Mouse (Mus musculus) midbrain, embryonic 13.5 days (tissue): ENCODE measurements at regions not wholly inside any gene's neighbourhood (a gene's known extent, or its start where the extent isn't known, plus 50 kb on each side); places are given as distances from the start of the nearest gene placed in this dataset.

Experiments
- ATAC-seq: fragments of 200-750 bp; cut with Nextera tagmentation; 2 replicates; pipeline ENCODE4 v1.8.0; 2017; ENCODE audit warnings: mild to moderate bottlenecking, moderate TSS enrichment, moderate library complexity
- H3K27ac ChIP-seq: fragments of 300-500 bp; sonication (generic); 2 replicates; pipeline ENCODE4 v1.5.1; 2015; ENCODE audit warnings: inconsistent platforms, mild to moderate bottlenecking, moderate library complexity
- H3K27me3 ChIP-seq: fragments of 300-500 bp; sonication (generic); 2 replicates; pipeline ENCODE4 v1.6.1; 2015; ENCODE audit warnings: mild to moderate bottlenecking, inconsistent platforms
- H3K36me3 ChIP-seq: fragments of 300-500 bp; sonication (generic); 2 replicates; pipeline ENCODE4 v1.6.1; 2015; ENCODE audit warnings: mild to moderate bottlenecking, inconsistent platforms
- H3K4me1 ChIP-seq: fragments of 300-500 bp; sonication (generic); replicated peaks from 2 replicates; pipeline ENCODE4 v1.6.1; 2015; ENCODE audit warnings: inconsistent platforms
- H3K4me2 ChIP-seq: fragments of 300-500 bp; sonication (generic); replicated peaks from 2 replicates; pipeline ENCODE4 v1.6.1; 2015; ENCODE audit warnings: moderate library complexity, mild to moderate bottlenecking, inconsistent platforms
- H3K4me3 ChIP-seq: fragments of 300-500 bp; sonication (generic); replicated peaks from 2 replicates; pipeline ENCODE4 v1.5.1; 2015; ENCODE audit warnings: mild to moderate bottlenecking, inconsistent platforms
- H3K9ac ChIP-seq: fragments of 300-500 bp; sonication (generic); replicated peaks from 2 replicates; pipeline ENCODE4 v1.6.1; 2015; ENCODE audit warnings: mild to moderate bottlenecking, inconsistent platforms
- H3K9me3 ChIP-seq: fragments of 300-500 bp; sonication (generic); 2 replicates; pipeline ENCODE4 v1.6.1; 2016; ENCODE audit warnings: mild to moderate bottlenecking, inconsistent platforms
- whole genome bisulfite sequencing: fragments of 180-500 bp; shearing (Covaris S2); methylation state at CpG from one replicate; pipeline ENCODE4 v1.1.7; 2015; 5-methylcytosine and 5-hydroxymethylcytosine counted together

DNA sequence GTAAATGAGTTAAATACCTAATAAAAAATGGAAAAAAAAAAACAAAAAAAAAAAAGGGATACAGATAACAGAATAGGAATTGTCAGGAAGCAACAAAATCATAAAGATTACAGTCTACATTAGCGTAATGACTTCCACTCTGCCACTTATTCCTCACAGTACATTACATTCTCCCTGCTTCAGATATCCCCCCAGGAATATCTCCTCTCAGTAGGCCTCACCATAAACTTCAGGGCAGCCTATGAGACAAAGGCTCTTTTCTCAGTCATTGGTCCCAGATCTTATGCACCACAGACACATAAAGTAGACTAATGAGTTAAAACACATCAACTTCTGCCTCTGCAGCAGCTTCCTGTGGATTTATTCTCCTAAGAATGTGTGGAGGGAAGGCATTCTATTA, 1680.2 kb downstream of the Kcnt2 start:
- ATAC-seq: no peak
- no peaks in the 10 kb centered on the region for H3K36me3 ChIP-seq
- no peak overlapping the region for H3K27ac ChIP-seq
- H3K4me3 ChIP-seq: no peak overlapping the region
- no peak overlapping the region for H3K9ac ChIP-seq
- no peaks in the 10 kb centered on the region for H3K9me3 ChIP-seq
- H3K4me2 ChIP-seq: no peak overlapping the region
- H3K4me1 ChIP-seq: no peaks in the 10 kb centered on the region
- no peaks in the 10 kb centered on the region for H3K27me3 ChIP-seq
- WGBS: 100% methylated on average over 1 of the region's 1 CpGs

DNA sequence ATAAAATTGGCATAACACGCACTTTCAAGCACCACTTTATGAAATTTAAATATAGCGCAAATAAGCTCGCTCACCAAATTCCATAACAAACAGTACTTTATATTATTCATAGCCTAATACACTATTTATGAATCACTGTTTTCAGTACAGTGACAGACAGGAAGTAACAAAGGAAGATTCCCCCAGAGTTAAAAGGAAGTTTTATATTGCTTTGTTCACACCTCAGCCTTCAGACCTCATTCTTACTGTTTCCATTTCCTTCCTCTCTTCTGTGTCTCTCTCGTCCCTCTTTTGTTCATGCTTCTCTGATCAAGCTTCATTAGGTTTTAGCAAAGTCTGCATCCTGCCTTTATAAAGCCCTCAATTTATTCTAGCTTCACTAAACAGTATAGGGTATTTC, 1680.8 kb downstream of the Kcnt2 start:
- ATAC-seq: no peak
- Histone ChIP-seq H3K9me3 (no peaks in the 10 kb centered on the region), H3K9ac (no peak overlapping the region), H3K4me1 (no peaks in the 10 kb centered on the region), H3K36me3 (no peaks in the 10 kb centered on the region), H3K4me3 (no peak overlapping the region), H3K4me2 (no peak overlapping the region), H3K27me3 (no peaks in the 10 kb centered on the region), H3K27ac (no peak overlapping the region)
- 70% methylated on average over 4 of the region's 4 CpGs for WGBS

DNA sequence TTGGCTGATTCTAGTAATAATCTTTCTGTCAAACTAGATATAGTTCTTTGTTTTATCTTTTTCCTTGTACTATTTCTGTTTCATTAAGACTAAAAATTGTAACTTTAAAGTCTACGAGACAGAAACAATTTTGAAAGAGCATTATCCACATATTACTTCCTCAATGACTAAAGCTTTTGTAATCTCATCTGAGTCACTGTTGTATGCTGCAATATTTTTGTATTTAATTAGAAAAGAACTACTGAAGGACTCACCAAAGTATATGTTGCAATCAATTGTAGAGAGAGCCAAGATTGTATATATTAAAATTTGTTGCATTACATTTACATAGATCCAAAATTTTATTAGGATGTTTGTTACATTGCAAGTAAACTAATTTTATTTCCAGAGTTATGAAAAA, 1692.4 kb upstream of the B3galt2 start:
- Histone ChIP-seq H3K4me2 (no peak overlapping the region), H3K4me1 (no peaks in the 10 kb centered on the region), H3K27me3 (no peaks in the 10 kb centered on the region), H3K4me3 (no peak overlapping the region), H3K9ac (no peak overlapping the region), H3K27ac (no peak overlapping the region), H3K9me3 (no peaks in the 10 kb centered on the region), H3K36me3 (no peaks in the 10 kb centered on the region)
- ATAC-seq: no peak
- 83% methylated on average over 1 of the region's 1 CpGs for WGBS

DNA sequence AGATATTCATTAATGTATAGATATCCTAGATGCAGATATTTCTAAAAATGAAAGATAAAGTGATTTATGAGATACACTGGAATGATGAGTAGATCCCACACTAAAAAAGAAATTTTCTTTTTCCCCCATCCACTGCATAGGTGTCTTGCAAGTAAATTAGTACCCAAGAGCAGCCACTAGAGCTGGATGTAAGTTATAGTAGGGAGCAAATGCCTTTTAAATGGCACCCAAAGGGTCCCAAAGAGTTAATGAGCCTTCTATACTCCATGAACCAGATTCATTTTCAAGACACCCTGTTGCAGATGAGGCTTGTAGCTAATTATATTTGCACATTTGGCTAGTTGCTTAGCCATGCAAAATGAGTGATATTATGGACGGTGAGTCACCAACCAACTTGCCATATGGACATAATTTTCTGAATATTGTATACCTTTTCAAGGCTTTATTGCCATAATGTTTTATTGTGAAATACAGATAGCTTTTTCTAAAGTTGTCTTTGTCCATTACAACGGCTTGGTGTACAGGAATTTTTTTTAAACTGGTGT, 1686.1 kb upstream of the B3galt2 start:
- ATAC-seq: no peak

DNA sequence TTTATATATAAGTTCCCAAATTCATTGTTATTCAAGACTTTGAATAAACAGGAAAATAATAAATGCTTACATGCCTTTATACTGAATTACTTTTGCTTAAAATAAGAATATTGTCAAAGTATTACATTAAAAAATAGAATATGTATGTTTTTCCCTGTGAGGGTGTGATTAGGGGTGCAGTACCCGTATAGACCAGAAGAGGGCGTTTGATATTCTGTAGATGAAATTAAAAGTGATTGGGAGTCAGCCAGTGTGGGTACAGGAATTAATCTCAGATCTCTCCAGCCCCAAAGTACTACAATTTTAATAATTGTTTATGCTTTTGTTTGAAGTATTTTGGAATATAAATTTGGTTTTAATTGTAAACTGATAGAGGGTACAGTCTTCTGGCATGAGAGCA, 1678.7 kb upstream of the B3galt2 start:
- Histone ChIP-seq H3K4me2 (no peak overlapping the region), H3K4me3 (no peak overlapping the region), H3K4me1 (no peaks in the 10 kb centered on the region), H3K9me3 (no peaks in the 10 kb centered on the region), H3K9ac (no peak overlapping the region), H3K27me3 (no peaks in the 10 kb centered on the region), H3K36me3 (no peaks in the 10 kb centered on the region), H3K27ac (no peak overlapping the region)
- WGBS: 1% methylated on average over 2 of the region's 2 CpGs
- ATAC-seq: no peak

More for the DNA sequence above, 1686.1 kb upstream of the B3galt2 start:
- no peak overlapping the region for H3K4me2 ChIP-seq
- no peak overlapping the region for H3K27ac ChIP-seq
- WGBS: 90% methylated on average over 2 of the region's 2 CpGs
- H3K27me3 ChIP-seq: no peaks in the 10 kb centered on the region
- H3K9me3 ChIP-seq: no peaks in the 10 kb centered on the region
- H3K36me3 ChIP-seq: no peaks in the 10 kb centered on the region
- H3K4me3 ChIP-seq: no peak overlapping the region
- H3K9ac ChIP-seq: no peak overlapping the region
- H3K4me1 ChIP-seq: no peaks in the 10 kb centered on the region

DNA sequence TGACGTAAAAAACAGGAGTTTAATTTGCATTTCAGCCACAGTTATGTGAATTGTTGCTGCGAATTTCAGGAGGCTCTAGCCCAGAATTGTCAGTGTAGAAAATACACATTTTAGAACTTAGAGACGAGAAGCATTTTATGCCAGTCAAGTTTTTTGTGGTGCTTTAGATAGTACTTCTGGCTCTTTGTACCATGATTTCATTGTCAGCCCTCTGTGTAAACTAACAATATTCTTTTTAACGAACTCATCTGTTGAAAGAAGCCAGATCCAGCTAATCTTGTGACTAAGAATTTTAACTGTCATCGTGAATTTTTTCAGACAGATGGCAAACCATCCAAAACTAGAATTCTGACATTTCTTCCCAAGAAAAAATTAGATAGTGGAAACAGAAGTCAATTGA, 1672.3 kb upstream of the B3galt2 start:
- H3K4me3 ChIP-seq: no peak overlapping the region
- no peak overlapping the region for H3K4me2 ChIP-seq
- no peak for ATAC-seq
- no peak overlapping the region for H3K27ac ChIP-seq
- 78% methylated on average over 5 of the region's 5 CpGs for WGBS
- no peaks in the 10 kb centered on the region for H3K27me3 ChIP-seq
- H3K4me1 ChIP-seq: no peaks in the 10 kb centered on the region
- H3K9me3 ChIP-seq: no peaks in the 10 kb centered on the region
- H3K9ac ChIP-seq: no peak overlapping the region
- H3K36me3 ChIP-seq: no peaks in the 10 kb centered on the region

DNA sequence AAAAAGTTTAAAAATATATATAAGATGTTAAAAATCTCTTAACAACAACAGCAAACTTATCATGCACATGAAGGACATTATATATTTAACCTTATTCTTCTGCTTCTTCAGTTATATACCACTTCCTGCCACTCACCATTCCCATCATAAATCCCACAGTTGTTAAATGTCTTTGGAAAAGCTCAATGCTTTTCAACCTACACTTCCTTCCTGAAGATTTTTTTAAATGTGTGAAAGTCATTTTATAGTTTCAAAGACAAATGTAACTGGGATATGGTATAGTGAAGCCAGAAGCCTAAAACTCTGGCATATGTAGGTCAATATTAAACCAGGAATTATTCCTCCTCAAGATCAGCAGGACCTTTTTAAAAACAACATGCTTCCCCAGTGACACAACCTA, 1666.1 kb upstream of the B3galt2 start:
- Histone ChIP-seq H3K9ac (no peak overlapping the region), H3K4me3 (no peak overlapping the region), H3K9me3 (no peaks in the 10 kb centered on the region), H3K4me2 (no peak overlapping the region), H3K27me3 (no peaks in the 10 kb centered on the region), H3K4me1 (no peaks in the 10 kb centered on the region), H3K36me3 (no peaks in the 10 kb centered on the region), H3K27ac (no peak overlapping the region)
- no peak for ATAC-seq

DNA sequence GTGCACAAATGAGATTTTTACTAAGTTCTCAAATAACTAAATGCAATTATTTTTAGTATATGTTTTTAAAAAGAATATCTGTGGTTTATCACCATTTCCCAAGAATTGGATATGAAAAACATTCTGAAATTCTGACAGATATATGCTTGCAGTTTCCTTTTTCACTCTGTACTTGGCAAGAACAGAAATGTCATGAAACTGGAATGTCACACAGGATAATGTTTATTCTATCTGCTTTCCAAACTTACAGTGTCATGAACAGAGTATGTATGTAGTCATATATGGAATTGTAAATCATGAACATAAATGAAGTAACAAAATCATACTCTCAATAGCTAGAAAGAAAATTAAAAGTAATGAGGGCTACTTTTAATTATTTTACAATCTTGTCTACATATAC, 1640.7 kb upstream of the B3galt2 start:
- H3K4me2 ChIP-seq: no peak overlapping the region
- no peaks in the 10 kb centered on the region for H3K9me3 ChIP-seq
- H3K27me3 ChIP-seq: no peaks in the 10 kb centered on the region
- no peak overlapping the region for H3K27ac ChIP-seq
- no peak overlapping the region for H3K4me3 ChIP-seq
- H3K9ac ChIP-seq: no peak overlapping the region
- no peaks in the 10 kb centered on the region for H3K36me3 ChIP-seq
- no peak for ATAC-seq
- H3K4me1 ChIP-seq: no peaks in the 10 kb centered on the region

DNA sequence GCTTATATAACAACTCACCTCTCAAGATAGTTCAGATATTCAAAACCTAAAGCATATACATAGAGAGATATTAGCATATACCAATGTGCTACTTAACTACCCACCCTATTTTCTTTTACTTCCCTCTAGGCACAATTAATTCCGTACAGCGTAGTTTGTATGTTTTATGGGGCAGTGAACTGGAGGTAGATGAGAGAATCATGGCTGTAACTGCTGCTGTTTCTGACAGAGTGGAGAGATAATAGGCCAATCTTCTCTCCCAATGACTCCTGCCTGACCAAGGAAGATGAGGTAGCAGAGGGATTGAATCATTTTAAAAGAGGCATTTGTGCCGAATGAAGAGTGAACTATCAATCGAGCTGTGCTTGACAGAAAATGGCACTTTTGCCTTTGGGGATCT, 1640.1 kb upstream of the B3galt2 start:
- 79% methylated on average over 4 of the region's 4 CpGs for WGBS
- H3K27ac ChIP-seq: no peak overlapping the region
- no peaks in the 10 kb centered on the region for H3K36me3 ChIP-seq
- no peak for ATAC-seq
- no peak overlapping the region for H3K4me2 ChIP-seq
- H3K27me3 ChIP-seq: no peaks in the 10 kb centered on the region
- H3K9ac ChIP-seq: no peak overlapping the region
- H3K9me3 ChIP-seq: no peaks in the 10 kb centered on the region
- no peaks in the 10 kb centered on the region for H3K4me1 ChIP-seq
- no peak overlapping the region for H3K4me3 ChIP-seq

DNA sequence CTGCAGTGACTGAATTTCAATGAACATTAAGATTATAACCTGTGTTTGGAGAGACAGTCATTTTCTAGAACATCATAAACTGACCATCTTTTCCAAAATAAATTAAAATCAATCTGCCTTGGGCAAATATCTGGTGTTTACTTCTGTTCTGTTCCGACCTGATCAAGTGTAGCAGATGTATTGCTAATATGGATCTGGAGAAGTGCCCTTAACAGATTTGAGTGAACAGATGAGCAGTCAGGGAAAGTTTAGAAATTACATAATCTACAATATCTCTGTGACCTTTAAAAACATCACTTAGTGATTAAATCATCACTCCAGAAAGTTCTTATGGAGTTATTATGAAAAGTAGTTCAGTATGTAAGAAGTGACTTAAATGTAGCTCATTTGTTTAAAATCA, 1634.1 kb upstream of the B3galt2 start:
- Histone ChIP-seq H3K27me3 (no peaks in the 10 kb centered on the region), H3K4me1 (no peaks in the 10 kb centered on the region), H3K4me3 (no peak overlapping the region), H3K4me2 (no peak overlapping the region), H3K9me3 (no peaks in the 10 kb centered on the region), H3K9ac (no peak overlapping the region), H3K36me3 (no peaks in the 10 kb centered on the region), H3K27ac (no peak overlapping the region)
- 83% methylated on average over 1 of the region's 1 CpGs for WGBS
- ATAC-seq: no peak

DNA sequence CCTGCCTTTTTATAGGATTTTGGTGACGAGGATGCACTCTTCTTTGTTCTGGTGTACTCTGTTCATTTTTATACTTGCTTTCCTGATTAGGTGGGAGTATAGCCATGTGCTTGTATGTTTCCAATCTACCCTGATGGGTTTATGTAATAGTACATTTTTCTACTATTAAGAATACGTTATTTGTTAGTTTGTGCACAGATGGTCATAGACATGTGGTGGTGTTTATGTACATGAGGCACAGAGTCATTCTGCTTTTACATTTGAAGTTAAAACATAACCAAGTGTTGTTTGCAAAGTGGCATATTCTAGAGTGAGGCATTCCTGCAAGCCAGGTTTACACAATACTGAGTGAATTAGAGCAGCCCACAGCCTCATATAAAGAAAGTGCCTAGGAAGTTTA, 1597.7 kb upstream of the B3galt2 start:
- 86% methylated on average over 2 of the region's 2 CpGs for WGBS

DNA sequence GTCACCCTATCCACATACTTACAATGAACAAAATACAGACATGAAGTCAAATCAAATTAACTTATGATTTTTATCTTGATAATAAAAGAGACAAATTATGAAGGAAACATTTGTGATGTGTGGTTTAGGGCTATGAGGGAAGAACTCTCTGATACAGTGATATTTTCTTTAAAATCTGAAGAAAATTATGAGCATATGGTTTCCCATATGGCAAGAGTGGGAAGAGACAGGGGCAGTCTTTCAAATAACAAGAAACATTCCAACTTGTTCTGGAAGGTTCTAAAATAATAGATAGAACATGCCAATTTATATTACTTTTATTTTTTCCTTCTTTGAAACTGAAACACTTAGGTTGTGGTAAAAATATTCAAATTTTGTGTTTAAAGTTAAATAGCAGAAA, 1585.3 kb upstream of the B3galt2 start:
- Histone ChIP-seq H3K9ac (no peak overlapping the region), H3K36me3 (no peaks in the 10 kb centered on the region), H3K4me1 (no peaks in the 10 kb centered on the region), H3K27ac (no peak overlapping the region), H3K27me3 (no peaks in the 10 kb centered on the region), H3K4me2 (no peak overlapping the region), H3K9me3 (no peaks in the 10 kb centered on the region), H3K4me3 (no peak overlapping the region)
- ATAC-seq: no peak

More for the DNA sequence above, 1597.7 kb upstream of the B3galt2 start:
- no peaks in the 10 kb centered on the region for H3K27me3 ChIP-seq
- H3K4me1 ChIP-seq: no peaks in the 10 kb centered on the region
- H3K4me2 ChIP-seq: no peak overlapping the region
- no peak for ATAC-seq
- H3K27ac ChIP-seq: no peak overlapping the region
- no peaks in the 10 kb centered on the region for H3K36me3 ChIP-seq
- no peak overlapping the region for H3K9ac ChIP-seq
- H3K4me3 ChIP-seq: no peak overlapping the region
- H3K9me3 ChIP-seq: no peaks in the 10 kb centered on the region
